Mouse (Mus musculus): Measurements from ENCODE around the gene Nck2. TPM values are rescaled to one million over a fixed set of nuclear protein-coding genes. Genes with fewer than 3 reads are reported as not detected.

Gene Nck2
- polyA plus RNA-seq (2012; rRNA removed) = 106 and 122 TPM in 2 replicates

DNA sequence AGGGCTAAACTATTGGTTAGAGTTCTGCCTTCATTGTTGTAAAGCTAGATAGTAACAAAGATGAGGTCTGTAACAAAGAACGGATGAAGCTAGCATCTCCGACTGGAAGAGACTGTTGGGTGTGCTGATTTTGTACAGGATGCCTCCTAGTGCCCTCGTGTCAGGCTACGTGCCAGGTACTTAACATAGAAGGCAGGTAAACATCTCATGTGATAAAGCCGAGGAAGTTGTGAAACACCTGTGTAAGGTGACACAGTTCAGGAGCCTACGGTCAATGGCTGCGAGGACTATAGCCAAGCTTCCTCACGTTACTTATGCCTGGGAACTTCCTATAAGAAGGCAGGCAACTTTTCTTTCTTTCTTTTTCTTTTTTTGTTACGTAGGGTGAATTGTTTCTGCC, at the start of gene Nck2:
Gene Nck2 (plus strand): TSS at position 49 of the 400 bp plus-strand sequence.
- DNase-seq = no peak
- H3K27ac ChIP-seq (ENCODE audit: control insufficient read depth, insufficient read depth, low read length) = peak within 1 kb of the TSS; percentile 21; the same call in 1 of the 2 replicates
- peak within 1 kb of the TSS; percentile 61 for H3K4me3 ChIP-seq (ENCODE audit: control insufficient read depth, insufficient read depth, low read length)
- H3K27me3 ChIP-seq (ENCODE audit: control insufficient read depth, insufficient read depth, low read length) = no peaks in the 10 kb centered on the region
- 55% methylated on average over 9 of the region's 9 CpGs for WGBS
- H3K4me1 ChIP-seq (replicated peaks; ENCODE audit: control insufficient read depth, insufficient read depth, low read length) = peaks cover 16% of the 10 kb centered on the region
- no peaks in the 10 kb centered on the region for H3K36me3 ChIP-seq (ENCODE audit: control insufficient read depth, insufficient read depth, low read length)
- TF ChIP-seq CTCF (IDR thresholded peaks at IDR 0.05; ENCODE audit: borderline replicate concordance, control insufficient read depth, extremely low read depth, insufficient read depth, low read length, poor library complexity) (no peak), POLR2A (IDR thresholded peaks at IDR 0.05; ENCODE audit: control insufficient read depth, extremely low read depth, insufficient read depth, low read length, poor library complexity) (no peak)

DNA sequence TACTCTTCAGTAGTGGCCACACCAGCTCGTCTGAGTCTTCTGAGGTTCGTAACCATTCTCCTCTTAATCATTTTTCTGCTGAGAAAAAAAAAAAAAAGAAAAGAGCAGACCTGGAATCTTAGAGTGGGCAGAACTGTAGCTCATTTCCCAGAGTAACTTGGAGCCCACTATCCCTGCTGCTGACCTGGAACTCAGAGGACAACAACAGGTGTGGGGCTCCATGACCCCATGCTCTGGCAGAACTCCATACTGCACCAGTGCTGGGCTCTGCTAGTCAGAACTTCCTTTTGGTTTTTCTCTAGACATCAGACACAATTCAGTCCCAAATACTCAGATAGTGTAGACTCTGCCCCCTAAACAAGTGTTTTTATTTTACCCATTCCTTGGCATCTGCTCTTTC, 49.3 kb upstream of the Nck2 start:
- H3K4me1 ChIP-seq (replicated peaks; ENCODE audit: control insufficient read depth, insufficient read depth, low read length) = peaks cover 2% of the 10 kb centered on the region; the same call in 1 of the 2 replicates
- no peaks in the 10 kb centered on the region for H3K36me3 ChIP-seq (ENCODE audit: control insufficient read depth, insufficient read depth, low read length)
- H3K4me3 ChIP-seq (ENCODE audit: control insufficient read depth, insufficient read depth, low read length) = no peak overlapping the region
- DNase-seq = no peak
- TF ChIP-seq POLR2A (IDR thresholded peaks at IDR 0.05; ENCODE audit: control insufficient read depth, extremely low read depth, insufficient read depth, low read length, poor library complexity) = no peak
- TF ChIP-seq CTCF (IDR thresholded peaks at IDR 0.05; ENCODE audit: borderline replicate concordance, control insufficient read depth, extremely low read depth, insufficient read depth, low read length, poor library complexity) = no peak
- no peak overlapping the region for H3K27ac ChIP-seq (ENCODE audit: control insufficient read depth, insufficient read depth, low read length)
- WGBS = 88% methylated on average over 2 of the region's 2 CpGs
- no peaks in the 10 kb centered on the region for H3K27me3 ChIP-seq (ENCODE audit: control insufficient read depth, insufficient read depth, low read length)

DNA sequence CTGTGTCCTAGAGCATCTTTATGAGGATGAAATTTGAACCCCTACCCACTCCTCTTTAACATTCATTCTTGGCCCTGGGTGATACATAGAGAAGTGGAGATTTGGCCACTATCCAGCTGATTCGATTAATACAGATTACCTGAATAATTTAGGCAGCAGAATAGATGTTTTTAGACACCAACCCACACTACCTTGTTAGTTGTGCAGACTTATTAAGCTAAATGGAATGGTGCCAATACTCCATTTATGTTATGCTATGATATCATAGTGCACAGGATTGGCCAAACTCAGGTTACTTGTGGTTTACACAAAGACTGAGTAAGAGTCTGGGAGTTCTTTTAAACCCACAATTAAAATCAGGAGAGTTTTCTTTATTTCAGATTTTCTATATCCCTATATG, 48.6 kb upstream of the Nck2 start:
- TF ChIP-seq CTCF (IDR thresholded peaks at IDR 0.05; ENCODE audit: borderline replicate concordance, control insufficient read depth, extremely low read depth, insufficient read depth, low read length, poor library complexity) = no peak
- TF ChIP-seq POLR2A (IDR thresholded peaks at IDR 0.05; ENCODE audit: control insufficient read depth, extremely low read depth, insufficient read depth, low read length, poor library complexity) = no peak
- Histone ChIP-seq H3K27me3 (ENCODE audit: control insufficient read depth, insufficient read depth, low read length) (no peaks in the 10 kb centered on the region), H3K4me1 (replicated peaks; ENCODE audit: control insufficient read depth, insufficient read depth, low read length) (peaks cover 5% of the 10 kb centered on the region), H3K4me3 (ENCODE audit: control insufficient read depth, insufficient read depth, low read length) (no peak overlapping the region), H3K36me3 (ENCODE audit: control insufficient read depth, insufficient read depth, low read length) (no peaks in the 10 kb centered on the region), H3K27ac (ENCODE audit: control insufficient read depth, insufficient read depth, low read length) (no peak overlapping the region)
- DNase-seq = no peak
- 100% methylated on average over 1 of the region's 1 CpGs for WGBS

DNA sequence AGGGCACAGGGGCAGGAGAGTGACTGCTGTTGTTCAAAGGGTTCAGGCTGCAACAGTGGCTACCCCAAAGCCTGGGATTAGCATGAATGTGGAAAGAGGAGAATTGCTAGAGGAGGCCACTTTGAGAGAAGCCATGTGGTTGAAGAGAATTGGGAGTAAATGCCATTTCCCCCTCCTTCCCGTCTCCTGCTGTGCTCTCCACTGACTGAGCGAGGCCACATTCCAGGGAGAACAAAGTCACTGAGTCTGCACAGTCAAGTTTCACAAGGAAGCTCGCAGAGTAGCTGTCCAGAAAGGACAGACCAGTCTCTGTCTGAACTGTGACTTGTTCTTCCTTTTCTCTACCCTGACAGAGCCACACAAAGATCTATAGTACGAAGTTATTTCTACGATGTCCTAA, 47.9 kb upstream of the Nck2 start:
- no peak for DNase-seq
- no peak for TF ChIP-seq POLR2A (IDR thresholded peaks at IDR 0.05; ENCODE audit: control insufficient read depth, extremely low read depth, insufficient read depth, low read length, poor library complexity)
- TF ChIP-seq CTCF (IDR thresholded peaks at IDR 0.05; ENCODE audit: borderline replicate concordance, control insufficient read depth, extremely low read depth, insufficient read depth, low read length, poor library complexity) = no peak
- Histone ChIP-seq H3K27me3 (ENCODE audit: control insufficient read depth, insufficient read depth, low read length) (no peaks in the 10 kb centered on the region), H3K36me3 (ENCODE audit: control insufficient read depth, insufficient read depth, low read length) (no peaks in the 10 kb centered on the region), H3K4me3 (ENCODE audit: control insufficient read depth, insufficient read depth, low read length) (no peak overlapping the region), H3K4me1 (replicated peaks; ENCODE audit: control insufficient read depth, insufficient read depth, low read length) (peaks cover 5% of the 10 kb centered on the region), H3K27ac (ENCODE audit: control insufficient read depth, insufficient read depth, low read length) (no peak overlapping the region)
- 94% methylated on average over 5 of the region's 5 CpGs for WGBS

DNA sequence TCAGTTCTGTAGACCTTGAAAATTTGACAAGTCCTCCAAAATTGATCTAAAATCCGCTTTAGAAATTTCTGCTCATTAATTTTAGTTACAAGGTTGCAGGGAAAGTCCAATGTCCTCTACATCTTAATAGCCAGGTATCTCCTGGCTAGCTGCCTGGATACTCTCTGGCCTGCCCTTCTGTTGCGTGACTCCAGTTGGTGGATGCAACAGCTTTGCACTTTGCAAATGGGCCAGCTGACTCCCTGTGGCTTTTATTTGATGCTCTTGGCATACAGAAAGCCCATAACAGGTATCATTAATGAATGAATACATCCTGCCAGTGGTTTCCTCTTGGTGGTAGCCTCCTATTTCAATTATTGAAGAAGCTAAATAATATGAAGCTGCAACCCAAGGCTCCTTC, 47.3 kb upstream of the Nck2 start:
- no peak overlapping the region for H3K4me3 ChIP-seq (ENCODE audit: control insufficient read depth, insufficient read depth, low read length)
- TF ChIP-seq CTCF (IDR thresholded peaks at IDR 0.05; ENCODE audit: borderline replicate concordance, control insufficient read depth, extremely low read depth, insufficient read depth, low read length, poor library complexity) (no peak), POLR2A (IDR thresholded peaks at IDR 0.05; ENCODE audit: control insufficient read depth, extremely low read depth, insufficient read depth, low read length, poor library complexity) (no peak)
- H3K36me3 ChIP-seq (ENCODE audit: control insufficient read depth, insufficient read depth, low read length) = no peaks in the 10 kb centered on the region
- H3K27ac ChIP-seq (ENCODE audit: control insufficient read depth, insufficient read depth, low read length) = no peak overlapping the region
- no peak for DNase-seq
- peaks cover 5% of the 10 kb centered on the region for H3K4me1 ChIP-seq (replicated peaks; ENCODE audit: control insufficient read depth, insufficient read depth, low read length)
- WGBS = 96% methylated on average over 2 of the region's 2 CpGs
- no peaks in the 10 kb centered on the region for H3K27me3 ChIP-seq (ENCODE audit: control insufficient read depth, insufficient read depth, low read length)

DNA sequence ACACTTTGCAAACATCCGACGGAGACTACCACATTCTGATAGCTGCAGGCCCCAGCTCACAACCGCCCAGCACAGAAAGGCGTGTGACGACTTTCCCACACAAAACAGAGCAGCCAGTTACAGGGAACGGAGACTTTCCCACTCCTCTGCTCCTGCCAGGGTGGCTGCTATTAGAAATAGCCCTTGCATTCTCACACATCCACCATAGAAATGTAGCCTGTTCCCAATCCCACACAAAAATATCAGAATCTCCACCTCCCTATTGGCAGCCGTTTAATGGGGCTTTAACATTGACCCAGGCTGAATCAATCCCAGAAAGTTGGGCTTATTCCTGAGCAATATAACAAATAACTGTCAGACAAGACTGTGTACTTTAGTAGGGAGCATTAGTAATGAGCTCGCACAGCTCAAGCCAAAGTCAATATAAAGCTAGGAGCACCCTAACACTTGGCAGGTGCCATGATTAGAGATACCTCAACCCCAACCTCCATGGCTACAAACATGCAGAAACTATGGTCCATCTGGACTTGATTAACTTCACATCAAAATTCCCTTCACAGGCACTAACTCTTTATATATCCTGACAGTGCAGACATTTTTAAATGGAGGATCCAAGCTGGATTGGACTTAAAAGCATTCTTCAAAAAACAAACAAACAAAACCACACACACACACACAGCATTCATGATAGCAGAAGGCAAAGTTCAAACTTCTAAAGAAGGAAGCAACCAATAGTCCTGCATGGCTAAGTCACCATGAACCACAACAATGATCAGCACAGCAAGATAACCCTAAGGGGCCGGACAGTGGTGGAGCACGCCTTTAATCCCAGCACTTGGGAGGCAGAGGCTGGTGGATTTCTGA, 45.4 kb upstream of the Nck2 start:
- DNase-seq = no peak
- Histone ChIP-seq H3K27me3 (ENCODE audit: control insufficient read depth, insufficient read depth, low read length) (no peaks in the 10 kb centered on the region), H3K4me3 (ENCODE audit: control insufficient read depth, insufficient read depth, low read length) (no peak overlapping the region), H3K27ac (ENCODE audit: control insufficient read depth, insufficient read depth, low read length) (no peak overlapping the region), H3K4me1 (replicated peaks; ENCODE audit: control insufficient read depth, insufficient read depth, low read length) (peaks cover 7% of the 10 kb centered on the region), H3K36me3 (ENCODE audit: control insufficient read depth, insufficient read depth, low read length) (no peaks in the 10 kb centered on the region)
- 98% methylated on average over 10 of the region's 10 CpGs for WGBS
- TF ChIP-seq CTCF (IDR thresholded peaks at IDR 0.05; ENCODE audit: borderline replicate concordance, control insufficient read depth, extremely low read depth, insufficient read depth, low read length, poor library complexity) = no peak
- TF ChIP-seq POLR2A (IDR thresholded peaks at IDR 0.05; ENCODE audit: control insufficient read depth, extremely low read depth, insufficient read depth, low read length, poor library complexity) = no peak
